Mouse (Mus musculus): ENCODE data around the gene Naip2.
"Not testable (repeated sequence)": the region's sequence is repeated elsewhere in the genome, so short reads cannot be mapped to it uniquely, and the experiment has no call there.

- not testable (repeated sequence) for TF ChIP-seq POLR2A (IDR thresholded peaks at IDR 0.05; ENCODE audit: control insufficient read depth, low read depth, low read length); CTCF (IDR thresholded peaks at IDR 0.05; ENCODE audit: control insufficient read depth, insufficient read depth, insufficient replicate concordance, low read depth, low read length)
These were observed at the start of gene Naip2 for GRCm38 (mm10) chr13:100201659-100202333.
